Comparison of ENCODE assay signal across 8 mouse cellular contexts in the genomic region with DNA sequence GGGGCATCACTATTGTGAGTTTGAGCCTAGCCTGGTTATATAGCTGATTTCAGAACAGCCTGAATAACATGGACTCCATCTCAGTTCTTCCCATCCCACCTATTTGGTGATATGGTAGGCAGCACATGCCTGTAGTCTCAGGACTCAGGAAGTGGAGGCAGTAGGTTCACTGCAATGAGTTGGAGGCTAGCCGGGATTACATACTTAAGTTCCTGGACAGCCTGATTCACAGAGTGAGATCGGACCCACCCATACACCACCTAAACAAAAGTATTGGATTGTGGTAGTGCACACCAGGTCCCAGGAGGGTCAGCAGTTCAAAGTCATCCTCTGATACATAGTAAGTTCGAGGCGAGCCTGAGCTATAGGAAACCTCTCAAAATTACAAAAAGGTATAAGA. TPM values are rescaled to one million over a fixed set of nuclear protein-coding genes. Genes with fewer than 3 reads are reported as not detected.
DNase-seq lines count a peak whose midpoint lies in the region; ATAC-seq and TF ChIP-seq lines count a peak whose summit lies in the region.

No protein-coding gene starts in this region.

- 0 out of 2 replicates have a peak, but pooled peaks cover 6% of the 10 kb centered on the region for H3K4me1 ChIP-seq in limb, embryonic 14.5 days (ENCODE audit: control insufficient read depth, insufficient read depth, low read length)
- H3K4me1 ChIP-seq in stomach, embryonic 15.5 days: peaks cover 15% of the 10 kb centered on the region

- H3K27ac ChIP-seq in limb, embryonic 14.5 days (replicated peaks; ENCODE audit: low read depth, low read length): no peak overlapping the region; the same call in 1 of the 2 replicates
- peak overlapping the region; percentile 52 for H3K27ac ChIP-seq in stomach, embryonic 15.5 days

- H3K9ac ChIP-seq in limb, embryonic 14.5 days (ENCODE audit: low read depth, low read length, severe bottlenecking): peak overlapping the region; percentile 87
- H3K9ac ChIP-seq in stomach, embryonic 15.5 days: peak overlapping the region; percentile 90

- no peak for DNase-seq in frontal cortex, postnatal 25 days (ENCODE audit: low spot score in 2 of 2)
- DNase-seq in 416B (ENCODE audit: low read depth): peak; percentile 44
- peak; percentile 7 for DNase-seq in limb, embryonic 14.5 days (ENCODE audit: low spot score)
- no peak for DNase-seq in thymus, postnatal 0 days (ENCODE audit: low spot score)

- H3K27me3 ChIP-seq in limb, embryonic 14.5 days (ENCODE audit: control insufficient read depth, insufficient read depth, low read length): no peaks in the 10 kb centered on the region
- H3K27me3 ChIP-seq in stomach, embryonic 15.5 days (replicated peaks): no peaks in the 10 kb centered on the region

- peak overlapping the region; percentile 84 for H3K4me2 ChIP-seq in limb, embryonic 14.5 days (replicated peaks; ENCODE audit: low read depth, low read length, severe bottlenecking)
- H3K4me2 ChIP-seq in stomach, embryonic 15.5 days: peak overlapping the region; percentile 91

- H3K9me3 ChIP-seq in limb, embryonic 14.5 days (ENCODE audit: control insufficient read depth, low read length): no peaks in the 10 kb centered on the region
- H3K9me3 ChIP-seq in stomach, embryonic 15.5 days: no peaks in the 10 kb centered on the region

- ATAC-seq in frontal cortex, adult (ENCODE audit: low TSS enrichment): peak; percentile 24; the same call in 1 of the 2 replicates
- peak; percentile 4; the same call in 1 of the 2 replicates for ATAC-seq in erythroblast, adult 5-6 weeks (replicated peaks; ENCODE audit: low FRiP score, poor library complexity, severe bottlenecking)
- ATAC-seq in limb, embryonic 14.5 days (ENCODE audit: low FRiP score, low read depth): peak; percentile 1; the same call in 1 of the 2 replicates
- ATAC-seq in stomach, embryonic 15.5 days (ENCODE audit: insufficient read depth, low FRiP score, low read depth): 0 out of 2 replicates have a peak, but pooled peaks have one; percentile 14
- ATAC-seq in erythroid progenitor cell, adult 5-6 weeks (replicated peaks; ENCODE audit: low FRiP score, poor library complexity, severe bottlenecking): no peak

- peaks cover 52% of the 10 kb centered on the region for H3K36me3 ChIP-seq in limb, embryonic 14.5 days (ENCODE audit: control insufficient read depth, insufficient read depth, low read length)
- peaks cover 25% of the 10 kb centered on the region for H3K36me3 ChIP-seq in stomach, embryonic 15.5 days

- peak overlapping the region; percentile 89 for H3K4me3 ChIP-seq in limb, embryonic 14.5 days (replicated peaks; ENCODE audit: low read length)
- H3K4me3 ChIP-seq in stomach, embryonic 15.5 days (replicated peaks): peak overlapping the region; percentile 93

- WGBS in limb, embryonic 14.5 days: 20% methylated on average over 4 of the region's 4 CpGs
- 9% methylated on average over 4 of the region's 4 CpGs for WGBS in stomach, embryonic 15.5 days

- no peak for TF ChIP-seq POLR2A in limb, embryonic 14.5 days (IDR thresholded peaks at IDR 0.05; ENCODE audit: borderline replicate concordance, extremely low read depth, insufficient read depth, insufficient read length)

RNA-seq across cellular contexts. Expression of gene Gm49373, which starts 0.3 kb away (rescaled TPM):
- 2.3 TPM in 1 of 2 replicates, not detected in the other for total RNA-seq in erythroblast, adult 5-6 weeks (2015; ENCODE audit: low replicate concordance)
- not detected in 2 replicates for total RNA-seq in erythroblast, adult 5-6 weeks (2017; ENCODE audit: low replicate concordance)
- 1.8 and 1.9 TPM in 2 replicates for polyA plus RNA-seq in limb, embryonic 14.5 days (2012; rRNA removed)
- polyA plus RNA-seq in limb, embryonic 14.5 days (2014; fragmentation: Nextera tagmentation; extraction: Ambion mirVana): 0.72 and 1.0 TPM in 2 replicates
- polyA plus RNA-seq in stomach, embryonic 15.5 days (2015; fragmentation: Nextera tagmentation; extraction: Ambion mirVana): 0.58 and 0.82 TPM in 2 replicates
- total RNA-seq in erythroid progenitor cell, adult 5-6 weeks (2015; ENCODE audit: low replicate concordance): not detected in 2 replicates
- not detected in 2 replicates for total RNA-seq in erythroid progenitor cell, adult 5-6 weeks (2017; ENCODE audit: low replicate concordance)
- 0.09 and 0.26 TPM in 2 replicates for polyA plus RNA-seq in thymus, postnatal 0 days (2015; fragmentation: Nextera tagmentation; extraction: Ambion mirVana)

RNA-seq across cellular contexts. Expression of gene Fdx1l, which starts 0.8 kb away (rescaled TPM):
- 8.4 TPM in 1 of 2 replicates, not detected in the other for total RNA-seq in erythroblast, adult 5-6 weeks (2015; ENCODE audit: low replicate concordance)
- 1.4 and 13.7 TPM in 2 replicates for total RNA-seq in erythroblast, adult 5-6 weeks (2017; ENCODE audit: low replicate concordance)
- polyA plus RNA-seq in limb, embryonic 14.5 days (2012; rRNA removed): 68.9 and 80.0 TPM in 2 replicates
- polyA plus RNA-seq in limb, embryonic 14.5 days (2014; fragmentation: Nextera tagmentation; extraction: Ambion mirVana): 65.1 and 67.4 TPM in 2 replicates
- 57.6 and 58.0 TPM in 2 replicates for polyA plus RNA-seq in stomach, embryonic 15.5 days (2015; fragmentation: Nextera tagmentation; extraction: Ambion mirVana)
- total RNA-seq in erythroid progenitor cell, adult 5-6 weeks (2015; ENCODE audit: low replicate concordance): 13.0 and 19.8 TPM in 2 replicates
- total RNA-seq in erythroid progenitor cell, adult 5-6 weeks (2017; ENCODE audit: low replicate concordance): 7.8 and 19.7 TPM in 2 replicates
- polyA plus RNA-seq in thymus, postnatal 0 days (2015; fragmentation: Nextera tagmentation; extraction: Ambion mirVana): 44.7 and 47.0 TPM in 2 replicates

RNA-seq across cellular contexts. Expression of gene Zglp1, which starts 5.7 kb away (rescaled TPM):
- not detected in 2 replicates for total RNA-seq in erythroblast, adult 5-6 weeks (2015; ENCODE audit: low replicate concordance)
- not detected in 2 replicates for total RNA-seq in erythroblast, adult 5-6 weeks (2017; ENCODE audit: low replicate concordance)
- 1.4 TPM in 1 of 2 replicates, not detected in the other for polyA plus RNA-seq in limb, embryonic 14.5 days (2012; rRNA removed)
- polyA plus RNA-seq in limb, embryonic 14.5 days (2014; fragmentation: Nextera tagmentation; extraction: Ambion mirVana): 0.23 TPM in 1 of 2 replicates, not detected in the other
- polyA plus RNA-seq in stomach, embryonic 15.5 days (2015; fragmentation: Nextera tagmentation; extraction: Ambion mirVana): 0.73 TPM in 1 of 2 replicates, not detected in the other
- total RNA-seq in erythroid progenitor cell, adult 5-6 weeks (2015; ENCODE audit: low replicate concordance): 6.8 TPM in 1 of 2 replicates, not detected in the other
- total RNA-seq in erythroid progenitor cell, adult 5-6 weeks (2017; ENCODE audit: low replicate concordance): not detected in 2 replicates
- 0.59 and 0.69 TPM in 2 replicates for polyA plus RNA-seq in thymus, postnatal 0 days (2015; fragmentation: Nextera tagmentation; extraction: Ambion mirVana)

RNA-seq across cellular contexts. Expression of gene Gm38431, which starts 19.2 kb away (rescaled TPM):
- 19.4 and 20.9 TPM in 2 replicates for total RNA-seq in erythroblast, adult 5-6 weeks (2015; ENCODE audit: low replicate concordance)
- total RNA-seq in erythroblast, adult 5-6 weeks (2017; ENCODE audit: low replicate concordance): 1.8 and 3.6 TPM in 2 replicates
- 5.3 and 5.9 TPM in 2 replicates for polyA plus RNA-seq in limb, embryonic 14.5 days (2012; rRNA removed)
- 1.6 and 2.6 TPM in 2 replicates for polyA plus RNA-seq in limb, embryonic 14.5 days (2014; fragmentation: Nextera tagmentation; extraction: Ambion mirVana)
- 1.6 and 1.7 TPM in 2 replicates for polyA plus RNA-seq in stomach, embryonic 15.5 days (2015; fragmentation: Nextera tagmentation; extraction: Ambion mirVana)
- 30.6 and 34.0 TPM in 2 replicates for total RNA-seq in erythroid progenitor cell, adult 5-6 weeks (2015; ENCODE audit: low replicate concordance)
- total RNA-seq in erythroid progenitor cell, adult 5-6 weeks (2017; ENCODE audit: low replicate concordance): 4.2 TPM in 1 of 2 replicates, not detected in the other
- 1.2 and 1.6 TPM in 2 replicates for polyA plus RNA-seq in thymus, postnatal 0 days (2015; fragmentation: Nextera tagmentation; extraction: Ambion mirVana)

RNA-seq across cellular contexts. Expression of gene Raver1, which starts 19.2 kb away (rescaled TPM):
- 4.0 and 11.7 TPM in 2 replicates for total RNA-seq in erythroblast, adult 5-6 weeks (2015; ENCODE audit: low replicate concordance)
- total RNA-seq in erythroblast, adult 5-6 weeks (2017; ENCODE audit: low replicate concordance): 3.8 and 7.8 TPM in 2 replicates
- polyA plus RNA-seq in limb, embryonic 14.5 days (2012; rRNA removed): 94.0 and 125 TPM in 2 replicates
- polyA plus RNA-seq in limb, embryonic 14.5 days (2014; fragmentation: Nextera tagmentation; extraction: Ambion mirVana): 74.7 and 76.3 TPM in 2 replicates
- polyA plus RNA-seq in stomach, embryonic 15.5 days (2015; fragmentation: Nextera tagmentation; extraction: Ambion mirVana): 48.3 and 60.9 TPM in 2 replicates
- total RNA-seq in erythroid progenitor cell, adult 5-6 weeks (2015; ENCODE audit: low replicate concordance): 18.4 and 23.4 TPM in 2 replicates
- total RNA-seq in erythroid progenitor cell, adult 5-6 weeks (2017; ENCODE audit: low replicate concordance): 21.1 and 32.5 TPM in 2 replicates
- polyA plus RNA-seq in thymus, postnatal 0 days (2015; fragmentation: Nextera tagmentation; extraction: Ambion mirVana): 33.2 and 45.9 TPM in 2 replicates

Comparison
In these comparisons a context has a peak if more than half of its experiments do, and no peak if none do; other contexts are left out.
1. DNase-seq: peak in 416B (single experiment) and limb, embryonic 14.5 days (single experiment); none in frontal cortex, postnatal 25 days (0 of 2) and thymus, postnatal 0 days (single experiment).